24 mouse cellular contexts compared by ENCODE assay signal in the genomic region with DNA sequence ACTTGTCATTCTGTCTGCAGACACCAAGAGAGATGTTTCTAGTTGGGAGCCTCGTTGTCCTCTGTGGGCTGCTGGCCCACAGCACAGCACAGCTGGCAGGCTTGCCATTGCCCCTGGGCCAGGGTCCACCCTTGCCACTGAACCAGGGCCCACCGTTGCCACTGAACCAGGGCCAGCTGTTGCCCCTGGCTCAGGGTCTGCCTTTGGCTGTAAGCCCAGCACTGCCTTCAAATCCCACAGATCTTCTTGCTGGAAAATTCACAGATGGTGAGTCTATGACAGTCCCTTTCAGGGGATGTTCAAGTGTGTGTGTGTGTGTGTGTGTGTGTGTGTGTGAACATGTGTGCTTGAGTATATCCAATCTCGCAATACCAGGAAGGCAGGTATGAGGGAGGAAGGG. TPM values are rescaled to one million over a fixed set of nuclear protein-coding genes. Genes with fewer than 3 reads are reported as not detected.
DNase-seq lines count a peak whose midpoint lies in the region; ATAC-seq lines count a peak whose summit lies in the region.
"Had no signal": no experiment of that assay in that cellular context is flagged by ENCODE, and none has a peak within 500 bp of the region (broad histone marks: within the 10 kb centered on the region; RNA-seq: fewer than 3 reads in every experiment).

No protein-coding gene starts in this region.

- H3K27ac ChIP-seq in hindbrain, embryonic 15.5 days (replicated peaks), result no peak overlapping the region
- no peak overlapping the region for H3K27ac ChIP-seq in hindbrain, embryonic 11.5 days (ENCODE audit: low read depth, low read length)
- H3K27ac ChIP-seq: forebrain, embryonic 13.5 days; liver, embryonic 13.5 days; lung, embryonic 15.5 days; macrophage had no signal

- no peak overlapping the region for H3K9ac ChIP-seq in hindbrain, embryonic 15.5 days
- H3K9ac ChIP-seq in hindbrain, embryonic 11.5 days (ENCODE audit: low read depth, low read length), result no peak overlapping the region
- H3K9ac ChIP-seq: forebrain, embryonic 13.5 days; liver, embryonic 13.5 days; lung, embryonic 15.5 days had no signal

- H3K4me1 ChIP-seq in hindbrain, embryonic 15.5 days (replicated peaks), result no peaks in the 10 kb centered on the region
- H3K4me1 ChIP-seq in hindbrain, embryonic 11.5 days (replicated peaks; ENCODE audit: control insufficient read depth, insufficient read depth, low read length), result no peaks in the 10 kb centered on the region
- H3K4me1 ChIP-seq: forebrain, embryonic 13.5 days; liver, embryonic 13.5 days; lung, embryonic 15.5 days had no signal

- no peaks in the 10 kb centered on the region for H3K36me3 ChIP-seq in hindbrain, embryonic 15.5 days
- no peaks in the 10 kb centered on the region for H3K36me3 ChIP-seq in hindbrain, embryonic 11.5 days (ENCODE audit: control insufficient read depth, insufficient read depth, low read length)
- H3K36me3 ChIP-seq: liver, embryonic 13.5 days; lung, embryonic 15.5 days had no signal

- ATAC-seq in cerebellum, adult (ENCODE audit: insufficient number of reproducible peaks, low FRiP score, low TSS enrichment), result no peak
- peak; percentile 63 for ATAC-seq in hindbrain, embryonic 15.5 days (ENCODE audit: low FRiP score, low read depth)
- ATAC-seq in hindbrain, embryonic 11.5 days (ENCODE audit: low FRiP score), result no peak
- ATAC-seq: forebrain, embryonic 13.5 days had no signal

- peak; percentile 45 to 58 for DNase-seq in cerebellum, postnatal 14 days
- DNase-seq in hindbrain, embryonic 11.5 days (ENCODE audit: low spot score), result no peak
- peak; percentile 81 for DNase-seq in left cerebral cortex, postnatal 4 days
- DNase-seq in left cerebral cortex, adult 8-10 months (ENCODE audit: low spot score in 2 of 2), result no peak
- peak; percentile 15 for DNase-seq in right cerebral cortex, postnatal 4 days
- no peak for DNase-seq in right cerebral cortex, postnatal 25 days
- DNase-seq: cerebellum, postnatal 25 days; heart, postnatal 10 days; kidney, adult 9 months; kidney, postnatal 36 days; liver, embryonic 13.5 days; thymus, postnatal 25 days had no signal

- no peak overlapping the region for H3K4me3 ChIP-seq in hindbrain, embryonic 15.5 days
- no peak overlapping the region for H3K4me3 ChIP-seq in hindbrain, embryonic 11.5 days (ENCODE audit: low read depth, low read length)
- H3K4me3 ChIP-seq: forebrain, embryonic 13.5 days; liver, embryonic 13.5 days; lung, embryonic 15.5 days had no signal

- no peak overlapping the region for H3K4me2 ChIP-seq in hindbrain, embryonic 15.5 days
- no peak overlapping the region for H3K4me2 ChIP-seq in hindbrain, embryonic 11.5 days (replicated peaks; ENCODE audit: low read depth, low read length)
- H3K4me2 ChIP-seq: forebrain, embryonic 13.5 days; liver, embryonic 13.5 days; lung, embryonic 15.5 days; midbrain, embryonic 11.5 days had no signal

- H3K27me3 ChIP-seq in hindbrain, embryonic 15.5 days, result no peaks in the 10 kb centered on the region
- no peaks in the 10 kb centered on the region for H3K27me3 ChIP-seq in hindbrain, embryonic 11.5 days (ENCODE audit: control insufficient read depth, insufficient read depth, low read length)
- H3K27me3 ChIP-seq: forebrain, embryonic 13.5 days; liver, embryonic 13.5 days; lung, embryonic 15.5 days had no signal

- no peaks in the 10 kb centered on the region for H3K9me3 ChIP-seq in hindbrain, embryonic 15.5 days
- no peaks in the 10 kb centered on the region for H3K9me3 ChIP-seq in hindbrain, embryonic 11.5 days (ENCODE audit: control insufficient read depth, low read length)
- H3K9me3 ChIP-seq: forebrain, embryonic 13.5 days; liver, embryonic 13.5 days; lung, embryonic 15.5 days had no signal

- WGBS in hindbrain, embryonic 15.5 days, result 60% methylated on average over 3 of the region's 3 CpGs
- WGBS in hindbrain, embryonic 11.5 days, result 73% methylated on average over 3 of the region's 3 CpGs

- intact Hi-C loops in left cerebral cortex, postnatal 4 days (cut with DNase I), result no loop called here

RNA-seq across cellular contexts. Expression of gene Bpifa1, which starts 1.1 kb away (rescaled TPM):
- 0.18 TPM in 1 of 2 replicates, not detected in the other for polyA plus RNA-seq in hindbrain, embryonic 15.5 days (2015; fragmentation: Nextera tagmentation; extraction: Ambion mirVana)
- not detected in 2 replicates for polyA plus RNA-seq in hindbrain, embryonic 11.5 days (2014; fragmentation: Nextera tagmentation; extraction: Ambion mirVana)
- total RNA-seq in left cerebral cortex, postnatal 4 days (2021), result not detected
- not detected for total RNA-seq in left cerebral cortex, adult 8-10 months (2022)
- total RNA-seq: adrenal gland, postnatal 4 days; gastrocnemius, adult 8-10 months; MEL; neutrophil, adult 5-6 weeks had no signal
- polyA plus RNA-seq: forebrain, embryonic 13.5 days; intestine, embryonic 14.5 days; macrophage; midbrain, embryonic 11.5 days had no signal

RNA-seq across cellular contexts. Expression of gene Bpifa3, which starts 13.6 kb away (rescaled TPM):
- not detected in 2 replicates for polyA plus RNA-seq in hindbrain, embryonic 15.5 days (2015; fragmentation: Nextera tagmentation; extraction: Ambion mirVana)
- not detected in 2 replicates for polyA plus RNA-seq in hindbrain, embryonic 11.5 days (2014; fragmentation: Nextera tagmentation; extraction: Ambion mirVana)
- not detected for total RNA-seq in left cerebral cortex, postnatal 4 days (2021)
- total RNA-seq in left cerebral cortex, adult 8-10 months (2022), result not detected
- total RNA-seq: adrenal gland, postnatal 4 days; gastrocnemius, adult 8-10 months; heart, postnatal 10 days; MEL; neutrophil, adult 5-6 weeks had no signal
- polyA plus RNA-seq: forebrain, embryonic 13.5 days; intestine, embryonic 14.5 days; liver, embryonic 13.5 days; lung, embryonic 15.5 days; macrophage; midbrain, embryonic 11.5 days had no signal

RNA-seq across cellular contexts. Expression of gene Bpifa5, which starts 18.7 kb away (rescaled TPM):
- not detected in 2 replicates for polyA plus RNA-seq in hindbrain, embryonic 15.5 days (2015; fragmentation: Nextera tagmentation; extraction: Ambion mirVana)
- not detected in 2 replicates for polyA plus RNA-seq in hindbrain, embryonic 11.5 days (2014; fragmentation: Nextera tagmentation; extraction: Ambion mirVana)
- not detected for total RNA-seq in left cerebral cortex, postnatal 4 days (2021)
- total RNA-seq in left cerebral cortex, adult 8-10 months (2022), result not detected
- total RNA-seq: adrenal gland, postnatal 4 days; gastrocnemius, adult 8-10 months; heart, postnatal 10 days; MEL; neutrophil, adult 5-6 weeks had no signal
- polyA plus RNA-seq: forebrain, embryonic 13.5 days; intestine, embryonic 14.5 days; lung, embryonic 15.5 days; macrophage; midbrain, embryonic 11.5 days; testis, adult 2 months had no signal

RNA-seq across cellular contexts. Expression of gene Bpifb1, which starts 46.9 kb away (rescaled TPM):
- polyA plus RNA-seq in hindbrain, embryonic 15.5 days (2015; fragmentation: Nextera tagmentation; extraction: Ambion mirVana), result 0.25 and 0.29 TPM in 2 replicates
- not detected in 2 replicates for polyA plus RNA-seq in hindbrain, embryonic 11.5 days (2014; fragmentation: Nextera tagmentation; extraction: Ambion mirVana)
- under 1 TPM; 0.14 to 0.30 TPM for total RNA-seq in left cerebral cortex, postnatal 4 days (2021)
- under 1 TPM in 3 of 4 experiments, not detected in 1; 0.22 to 0.36 (median 0.23) TPM for total RNA-seq in left cerebral cortex, adult 8-10 months (2022)
- total RNA-seq: gastrocnemius, adult 8-10 months; MEL; neutrophil, adult 5-6 weeks had no signal
- polyA plus RNA-seq: forebrain, embryonic 13.5 days; intestine, embryonic 14.5 days; macrophage; midbrain, embryonic 11.5 days had no signal

Comparison
In these comparisons a context has a peak if more than half of its experiments do, and no peak if none do; other contexts are left out.
1. DNase-seq: peak in cerebellum, postnatal 14 days (2 of 2), left cerebral cortex, postnatal 4 days (single experiment) and right cerebral cortex, postnatal 4 days (single experiment); none in hindbrain, embryonic 11.5 days (single experiment), left cerebral cortex, adult 8-10 months (0 of 2) and right cerebral cortex, postnatal 25 days (single experiment).